Mouse (Mus musculus) liver, postnatal 0 days (tissue): ENCODE data around the gene Gm17662. TPM values are rescaled to one million over a fixed set of nuclear protein-coding genes. Genes with fewer than 3 reads are reported as not detected.

Source experiments
- ATAC-seq: fragments of 200-750 bp; cut with Nextera tagmentation; 2 replicates; pipeline ENCODE4 v1.8.0; 2017; ENCODE audit warnings: mild to moderate bottlenecking, moderate library complexity
- DNase-seq: peaks from one replicate; pipeline ENCODE4 v3.0.0-alpha.2; 2016
- H3K27ac ChIP-seq: fragments of 300-500 bp; sonication (generic); 2 replicates; pipeline ENCODE4 v1.5.1; 2014; ENCODE audit warnings: antibody characterized with exemption, moderate library complexity, mild to moderate bottlenecking, low read depth
- H3K27me3 ChIP-seq: fragments of 300-500 bp; sonication (generic); 2 replicates; pipeline ENCODE4 v1.6.1; 2014; ENCODE audit warnings: low read length, control low read depth, mixed read lengths; ENCODE audit not compliant: insufficient read depth
- H3K36me3 ChIP-seq: fragments of 300-500 bp; sonication (generic); replicated peaks from 2 replicates; pipeline ENCODE4 v1.6.1; 2014; ENCODE audit warnings: mild to moderate bottlenecking, control low read depth, low read length, moderate library complexity, mixed read lengths; ENCODE audit not compliant: insufficient read depth
- H3K4me1 ChIP-seq: fragments of 300-500 bp; sonication (generic); 2 replicates; pipeline ENCODE4 v1.6.1; 2014; ENCODE audit warnings: antibody characterized with exemption, mild to moderate bottlenecking, control low read depth; ENCODE audit not compliant: insufficient read depth
- H3K4me2 ChIP-seq: fragments of 300-500 bp; sonication (generic); 2 replicates; pipeline ENCODE4 v1.6.1; 2014; ENCODE audit warnings: low read depth, mild to moderate bottlenecking, low read length, moderate library complexity, mixed read lengths
- H3K4me3 ChIP-seq: fragments of 300-500 bp; sonication (generic); 2 replicates; pipeline ENCODE4 v1.5.1; 2014; ENCODE audit warnings: low read depth, low read length
- H3K9ac ChIP-seq: fragments of 300-500 bp; sonication (generic); replicated peaks from 2 replicates; pipeline ENCODE4 v1.6.1; 2014; ENCODE audit warnings: mild to moderate bottlenecking, moderate library complexity
- H3K9me3 ChIP-seq: fragments of 300-500 bp; sonication (generic); 2 replicates; pipeline ENCODE4 v1.6.1; 2016; ENCODE audit warnings: mild to moderate bottlenecking, control low read depth, low read length, mixed read lengths
- CTCF ChIP-seq: sonication (generic); IDR thresholded peaks from 2 replicates; pipeline ENCODE4 v1.5.1; 2016; ENCODE audit warnings: antibody characterized with exemption, low read depth
- EP300 ChIP-seq: IDR thresholded peaks from 2 replicates; pipeline ENCODE4 v1.6.1; 2016; ENCODE audit warnings: antibody characterized with exemption, low read depth, mild to moderate bottlenecking
- WGBS: fragments of 180-500 bp; shearing (Covaris S2); extraction: QIAGEN DNeasy Blood & Tissue Kit; methylation state at CpG from one replicate; pipeline ENCODE4 v1.1.7; 2014; ENCODE audit not compliant: insufficient replicate concordance; 5-methylcytosine and 5-hydroxymethylcytosine counted together
- polyA plus RNA-seq: library from polyadenylated mRNA; unstranded; fragments of >200 nt; fragmentation: Nextera tagmentation; extraction: Ambion mirVana; gene quantifications from 2 replicates; pipeline ENCODE4 v1.2.1, GENCODE M21; 2015

Gene Gm17662
- polyA plus RNA-seq, 1 experiment from 2014 or later = not detected

DNA sequence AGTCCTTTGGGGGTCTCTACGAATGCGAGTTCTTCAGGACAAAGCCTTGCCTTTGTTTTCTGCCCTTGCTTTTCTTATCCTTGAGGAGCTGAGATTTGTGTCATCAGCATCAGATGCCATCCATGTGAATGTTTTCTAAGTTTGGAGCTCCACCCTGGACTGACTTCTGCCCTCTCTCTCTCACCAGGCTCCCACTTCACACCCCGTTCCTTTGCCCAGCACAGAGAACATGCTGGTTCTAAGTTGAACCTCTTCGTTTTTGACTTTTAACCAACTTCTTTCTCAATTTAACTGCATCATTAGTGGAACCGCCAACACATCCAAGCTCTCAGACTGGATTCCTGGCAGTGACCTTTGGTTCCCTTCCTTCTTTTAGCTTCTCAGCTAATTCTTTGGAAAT, 13.1 kb downstream of the Gm17662 start:
- Histone ChIP-seq H3K9ac (no peak overlapping the region), H3K27me3 (no peaks in the 10 kb centered on the region), H3K4me2 (no peak overlapping the region), H3K4me1 (no peaks in the 10 kb centered on the region), H3K9me3 (no peaks in the 10 kb centered on the region), H3K4me3 (no peak overlapping the region), H3K36me3 (no peaks in the 10 kb centered on the region), H3K27ac (no peak overlapping the region)
- no peak for ATAC-seq
- DNase-seq = no peak
- WGBS = 79% methylated on average over 5 of the region's 5 CpGs
- TF ChIP-seq CTCF = no peak
- TF ChIP-seq EP300 = no peak

DNA sequence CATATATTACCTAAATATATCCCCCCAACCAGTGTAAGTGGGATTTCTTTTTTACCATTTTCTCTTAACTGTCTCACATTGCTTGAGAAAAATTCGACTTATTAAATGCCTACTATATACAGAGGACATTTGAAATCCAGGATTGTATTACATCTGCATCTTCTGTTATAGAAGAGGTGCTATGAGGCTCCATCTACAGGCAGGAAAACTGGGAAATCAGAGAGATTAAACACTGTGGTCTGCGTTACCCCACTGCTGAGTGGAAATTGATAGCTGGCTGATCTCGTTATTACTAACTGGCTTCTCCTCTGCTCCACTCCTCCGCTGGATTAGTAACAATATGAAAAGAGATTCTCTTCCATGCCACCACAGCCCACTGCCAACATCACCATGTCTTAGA, 18.7 kb downstream of the Gm17662 start:
- peak overlapping the region; percentile 70 for H3K27ac ChIP-seq
- H3K9ac ChIP-seq = peak overlapping the region; percentile 50
- H3K9me3 ChIP-seq = no peaks in the 10 kb centered on the region
- no peaks in the 10 kb centered on the region for H3K36me3 ChIP-seq
- WGBS = 51% methylated on average over 4 of the region's 4 CpGs
- ATAC-seq (no peak; the same call in 1 of the 2 replicates), DNase-seq (no peak)
- H3K4me3 ChIP-seq = peak overlapping the region; percentile 41
- TF ChIP-seq CTCF (peak; percentile 35), EP300 (no peak)
- H3K4me1 ChIP-seq = no peaks in the 10 kb centered on the region
- H3K27me3 ChIP-seq = no peaks in the 10 kb centered on the region
- peak overlapping the region; percentile 56 for H3K4me2 ChIP-seq

DNA sequence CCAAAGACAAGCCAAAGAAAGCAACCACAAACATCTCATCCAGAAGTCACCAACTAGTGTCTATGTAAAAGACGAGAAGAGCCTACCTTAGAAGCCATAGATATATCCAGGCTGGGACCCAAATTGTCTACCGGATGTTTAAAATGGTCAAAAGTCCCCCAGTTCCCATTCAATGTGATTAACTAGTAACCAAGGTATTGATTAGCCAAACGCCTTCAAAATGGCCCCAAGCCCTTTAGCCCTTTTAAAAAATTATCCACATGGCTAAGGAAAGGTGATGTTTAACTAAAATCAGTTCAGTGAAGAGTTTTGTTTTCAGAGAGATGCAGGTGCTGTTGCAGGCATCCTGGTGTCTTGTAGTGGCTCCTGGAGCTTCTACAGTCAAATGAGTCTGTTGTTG, 19.2 kb downstream of the Gm17662 start, which contains the start of gene C8a:
TSS of gene C8a (minus strand) at position 76 of the 400 bp plus-strand sequence.
- WGBS = 49% methylated on average over 3 of the region's 3 CpGs
- peak within 1 kb of the TSS; percentile 41 for H3K4me3 ChIP-seq
- H3K9ac ChIP-seq = peak within 1 kb of the TSS; percentile 50
- no peaks in the 10 kb centered on the region for H3K27me3 ChIP-seq
- H3K27ac ChIP-seq = peak within 1 kb of the TSS; percentile 70
- DNase-seq = peak; percentile 17
- H3K4me2 ChIP-seq = peak within 1 kb of the TSS; percentile 56
- peak; percentile 55; the same call in 1 of the 2 replicates for ATAC-seq
- no peaks in the 10 kb centered on the region for H3K9me3 ChIP-seq
- TF ChIP-seq CTCF (no peak), EP300 (no peak)
- no peaks in the 10 kb centered on the region for H3K36me3 ChIP-seq
- 0 out of 2 replicates have a peak, but pooled peaks cover 2% of the 10 kb centered on the region for H3K4me1 ChIP-seq

DNA sequence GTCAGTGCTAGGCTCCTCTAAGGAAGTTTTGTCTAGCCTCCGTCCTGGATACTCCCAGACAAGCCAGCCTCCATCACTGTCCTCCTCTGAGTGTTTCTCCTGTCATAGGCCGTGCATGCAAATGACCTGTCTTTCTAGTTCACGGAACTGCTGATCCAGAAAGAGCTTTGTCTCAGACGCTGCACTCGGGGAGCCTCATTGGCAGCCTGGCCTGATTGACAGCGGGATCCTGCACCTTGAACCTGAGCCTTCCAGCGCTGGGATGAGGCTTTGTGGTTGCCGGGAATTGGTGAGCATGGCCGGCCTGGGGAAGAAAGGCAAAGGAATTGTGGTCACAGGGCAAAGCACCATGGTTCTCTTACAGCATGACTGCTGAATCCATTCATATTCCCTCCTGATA, 30.4 kb downstream of the Gm17662 start:
- H3K4me3 ChIP-seq = no peak overlapping the region
- TF ChIP-seq EP300 = no peak
- TF ChIP-seq CTCF = no peak
- 67% methylated on average over 9 of the region's 9 CpGs for WGBS

DNA sequence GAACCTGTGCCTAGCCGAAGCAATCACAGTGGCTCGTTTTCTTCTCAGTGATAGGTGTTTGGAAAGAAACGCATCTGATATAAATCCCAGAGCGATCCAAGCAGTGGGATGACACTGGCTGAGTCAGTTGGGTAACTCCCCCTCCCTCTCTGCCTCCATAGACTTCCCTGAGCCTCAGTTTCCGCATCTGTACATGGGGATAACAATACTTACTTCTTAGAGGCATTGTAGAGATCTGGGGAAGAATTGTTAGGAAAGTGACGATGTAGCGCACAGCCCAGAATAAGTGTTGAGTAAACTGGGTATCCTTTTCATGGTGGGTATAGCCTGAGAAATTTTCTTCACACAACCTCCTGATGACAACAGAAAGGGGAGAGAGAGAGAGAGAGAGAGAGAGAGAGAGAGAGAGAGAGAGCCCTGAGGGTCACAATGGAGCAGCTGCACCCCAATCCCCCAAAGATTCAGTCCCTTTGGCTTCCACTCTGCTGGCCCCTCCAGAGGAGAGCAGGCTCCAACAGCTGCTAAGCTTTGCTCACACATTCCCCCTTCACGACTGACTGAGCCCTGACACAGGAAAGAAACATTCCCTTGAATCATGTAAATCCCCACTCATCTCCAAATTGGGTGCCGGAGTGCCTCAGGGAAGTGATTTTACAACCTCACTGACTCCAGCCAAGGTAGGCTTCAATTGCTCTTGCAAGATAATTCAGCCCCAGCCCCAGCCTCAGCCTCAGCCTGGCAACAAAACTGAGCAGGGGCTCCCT, 31.6 kb downstream of the Gm17662 start:
- DNase-seq (no peak), ATAC-seq (no peak)
- H3K4me1 ChIP-seq = no peaks in the 10 kb centered on the region; the same call in 1 of the 2 replicates
- no peak for TF ChIP-seq CTCF
- WGBS = 73% methylated on average over 9 of the region's 9 CpGs
- H3K27me3 ChIP-seq = no peaks in the 10 kb centered on the region
- H3K36me3 ChIP-seq = no peaks in the 10 kb centered on the region
- no peak overlapping the region for H3K27ac ChIP-seq
- H3K9me3 ChIP-seq = no peaks in the 10 kb centered on the region
- H3K4me2 ChIP-seq = no peak overlapping the region
- H3K4me3 ChIP-seq = no peak overlapping the region
- no peak overlapping the region for H3K9ac ChIP-seq

More for the DNA sequence above, 30.4 kb downstream of the Gm17662 start:
- H3K36me3 ChIP-seq = no peaks in the 10 kb centered on the region
- no peak overlapping the region for H3K9ac ChIP-seq
- H3K4me2 ChIP-seq = no peak overlapping the region
- no peaks in the 10 kb centered on the region for H3K27me3 ChIP-seq
- no peak overlapping the region for H3K27ac ChIP-seq
- no peak for ATAC-seq
- no peaks in the 10 kb centered on the region; the same call in 1 of the 2 replicates for H3K4me1 ChIP-seq
- no peak for DNase-seq
- no peaks in the 10 kb centered on the region for H3K9me3 ChIP-seq

DNA sequence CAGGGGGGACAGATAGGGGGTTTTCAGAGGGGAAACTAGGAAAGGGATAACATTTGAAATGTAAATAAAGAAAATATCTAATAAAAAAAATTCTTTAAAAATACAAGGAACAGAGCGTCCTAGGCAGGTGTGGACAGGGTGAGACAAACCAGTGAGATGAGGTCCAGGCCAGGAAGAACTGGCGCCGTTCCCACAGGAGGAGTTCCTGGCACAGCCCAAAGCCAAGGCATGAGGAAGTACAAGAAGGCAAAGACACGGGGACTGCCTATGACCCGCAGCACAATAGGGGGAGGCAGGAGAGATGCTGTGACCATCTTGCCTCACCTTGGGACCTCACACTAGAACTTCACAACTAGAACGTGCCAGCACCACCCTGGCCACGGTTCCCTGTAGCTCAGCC, 34.6 kb downstream of the Gm17662 start:
- Histone ChIP-seq H3K9me3 (no peaks in the 10 kb centered on the region), H3K4me3 (no peak overlapping the region), H3K27me3 (no peaks in the 10 kb centered on the region), H3K27ac (no peak overlapping the region), H3K4me2 (no peak overlapping the region), H3K9ac (no peak overlapping the region), H3K4me1 (no peaks in the 10 kb centered on the region; the same call in 1 of the 2 replicates), H3K36me3 (no peaks in the 10 kb centered on the region)
- no peak for DNase-seq
- no peak for ATAC-seq
- TF ChIP-seq EP300 = no peak
- TF ChIP-seq CTCF = no peak
- 63% methylated on average over 7 of the region's 7 CpGs for WGBS
